Mouse (Mus musculus): ENCODE data around the gene Ajuba.
"Not testable (repeated sequence)": the region's sequence is repeated elsewhere in the genome, so short reads cannot be mapped to it uniquely, and the experiment has no call there.

Ajuba gene

DNA sequence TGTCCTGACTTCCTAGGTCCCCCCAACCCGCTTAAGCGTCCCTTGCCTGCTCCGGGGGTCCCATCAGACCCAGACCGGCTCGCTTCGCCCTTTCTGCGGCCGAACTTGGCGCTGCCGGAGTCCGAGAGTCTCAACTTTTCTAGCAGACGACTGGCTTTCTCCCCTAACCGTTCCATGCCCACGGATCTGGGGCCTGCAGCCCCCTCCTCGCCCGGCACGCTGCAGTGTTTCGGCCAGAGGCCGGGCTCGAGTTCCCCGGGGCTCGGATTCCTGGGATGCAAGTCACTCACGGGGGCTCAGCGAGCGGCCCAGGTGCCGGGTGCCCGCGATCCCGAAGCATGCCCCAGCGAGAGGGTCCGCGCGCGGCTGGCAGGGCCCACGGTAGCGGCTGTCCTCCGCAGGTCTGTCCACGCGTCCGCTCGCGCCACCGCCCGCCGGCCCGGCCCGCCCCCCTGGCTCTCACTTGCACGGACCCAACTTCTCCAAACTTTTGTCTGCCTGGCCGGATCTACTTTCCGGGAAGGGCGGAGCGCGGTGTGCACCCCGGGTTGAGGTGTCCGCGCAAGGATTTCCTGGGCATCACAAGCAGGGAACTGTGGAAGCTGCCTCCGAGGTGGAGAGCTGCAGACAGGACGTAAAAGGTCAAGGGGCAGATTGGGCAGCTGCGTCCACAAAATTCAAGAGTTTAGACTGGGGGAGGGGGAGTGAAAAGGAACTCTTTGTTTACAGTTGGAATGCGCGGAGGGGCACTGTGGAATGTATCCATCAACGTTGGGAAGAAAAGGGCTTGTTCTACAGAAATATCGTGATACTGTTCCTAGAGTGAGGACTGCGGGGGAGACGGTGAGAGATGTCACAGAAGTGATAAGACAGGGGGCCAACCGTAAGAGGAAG is at the start of gene Ajuba:
Gene Ajuba, minus strand, starts transcription at position 470 of the 894 bp plus-strand sequence.
- in situ Hi-C loops (cut with MboI, MseI) = no loop called here

DNA sequence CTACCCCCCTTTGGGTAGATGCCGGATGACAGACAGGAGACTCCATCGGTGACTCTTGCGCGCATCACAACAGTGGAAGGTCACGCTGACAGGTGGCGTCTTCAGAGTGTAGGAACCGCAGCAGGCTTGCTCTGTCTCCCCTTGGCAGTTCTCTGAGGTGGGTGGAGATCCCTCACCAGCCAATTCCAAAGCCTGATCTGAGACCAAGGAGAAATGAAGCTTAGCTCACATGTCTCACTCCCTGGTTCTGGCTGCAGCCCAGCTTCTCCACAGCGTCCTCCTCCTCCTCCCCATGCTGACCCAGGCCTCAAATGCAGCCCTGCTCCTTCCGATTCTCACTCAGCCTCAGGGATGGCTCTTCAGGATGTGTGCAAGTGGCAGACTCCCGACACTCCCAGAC is 47.6 kb upstream of the Ajuba start:
- in situ Hi-C loops (cut with MboI, MseI) = no loop called here

GRCm38 (mm10) chr14:54623334-54623733 is 46.0 kb upstream of the Ajuba start:
- in situ Hi-C loops (cut with MboI, MseI) = no loop called here

GRCm38 (mm10) chr14:54621133-54621532 is 43.8 kb upstream of the Ajuba start, which contains the start of gene Psmb11:
Psmb11 (plus strand) TSS chr14:54621433.
- in situ Hi-C loops (cut with MboI, MseI) = no loop called here

DNA sequence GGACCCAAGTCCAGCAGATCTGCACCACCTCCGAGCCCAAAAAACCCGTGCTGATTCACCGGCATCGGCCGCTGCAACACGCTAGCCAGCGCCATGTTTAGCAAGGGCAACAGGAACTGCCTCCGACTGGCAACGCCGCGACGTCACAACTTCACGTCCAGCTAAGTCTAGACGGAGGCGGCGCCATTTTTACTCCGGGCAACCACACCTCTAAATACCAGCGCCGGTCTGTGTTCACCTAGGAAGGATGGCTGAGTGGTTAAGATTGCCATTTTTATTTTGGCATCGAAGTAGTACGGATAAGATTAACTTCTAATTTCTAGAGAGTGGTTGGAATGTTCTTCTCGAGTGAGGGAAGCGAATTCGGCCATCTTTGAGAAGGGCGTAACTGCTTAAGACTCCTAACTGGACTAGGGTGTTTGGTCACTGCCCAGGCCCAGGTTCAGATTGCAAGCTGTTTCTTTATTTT is 40.6 kb upstream of the Ajuba start, which contains the start of gene Psmb5:
Gene Psmb5, minus strand, starts transcription at position 126 of the 469 bp plus-strand sequence.
- in situ Hi-C loops (cut with MboI, MseI) = no loop called here

- in situ Hi-C loops (cut with MboI, MseI) = no loop called here
These were observed 40.0 kb upstream of the Ajuba start for GRCm38 (mm10) chr14:54617152-54617896.

DNA sequence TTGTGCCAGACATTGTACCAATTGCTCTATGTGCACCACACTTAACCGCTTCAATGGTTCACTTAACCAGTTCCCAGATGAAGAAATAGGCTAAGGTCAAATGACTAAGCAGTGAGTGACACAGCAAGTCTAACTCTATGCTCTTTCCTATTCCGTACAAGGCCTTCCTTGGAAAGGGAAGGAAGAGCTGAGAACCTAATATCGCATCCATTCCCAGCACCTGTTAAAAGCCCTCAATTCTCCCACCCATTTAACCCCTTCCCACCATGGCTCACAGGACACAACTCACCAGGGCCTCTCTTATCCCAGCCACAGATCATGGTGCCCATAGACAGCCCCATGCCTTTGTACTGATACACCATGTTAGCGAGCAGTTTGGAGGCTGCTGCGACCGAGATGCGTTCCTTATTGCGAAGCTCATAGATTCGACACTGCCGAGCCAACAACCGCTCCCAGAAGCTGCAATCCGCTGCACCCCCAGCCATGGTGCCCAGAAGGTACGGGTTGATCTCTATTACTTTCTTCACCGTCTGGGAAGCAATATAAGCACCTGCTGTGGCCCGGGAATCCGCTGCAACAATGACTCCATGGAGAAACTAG is 39.0 kb upstream of the Ajuba start:
- in situ Hi-C loops (cut with MboI, MseI) = no loop called here

DNA sequence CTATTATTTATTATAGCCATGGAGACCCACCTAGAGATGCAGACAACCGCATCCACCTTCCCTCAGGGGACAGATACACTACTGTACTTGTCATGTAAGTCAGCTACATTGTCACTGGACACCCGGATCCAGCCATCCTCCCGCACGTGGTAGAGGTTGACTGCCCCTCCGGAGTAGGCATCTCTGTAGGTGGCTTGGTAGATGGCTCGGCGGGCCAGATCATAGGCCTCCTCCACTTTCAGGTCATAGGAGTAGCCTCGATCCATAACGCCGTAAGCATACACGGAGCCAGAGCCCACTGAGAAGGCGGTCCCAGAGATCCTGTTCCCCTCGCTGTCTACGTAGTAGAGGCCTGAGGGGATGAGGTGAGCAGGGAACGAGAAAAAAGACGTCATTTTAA is 36.8 kb upstream of the Ajuba start:
- in situ Hi-C loops (cut with MboI, MseI) = not testable (repeated sequence)

GRCm38 (mm10) chr14:54610648-54611047 is 33.3 kb upstream of the Ajuba start:
- in situ Hi-C loops (cut with MboI, MseI) = no loop called here

GRCm38 (mm10) chr14:54609962-54610361 is 32.6 kb upstream of the Ajuba start:
- in situ Hi-C loops (cut with MboI, MseI) = no loop called here

DNA sequence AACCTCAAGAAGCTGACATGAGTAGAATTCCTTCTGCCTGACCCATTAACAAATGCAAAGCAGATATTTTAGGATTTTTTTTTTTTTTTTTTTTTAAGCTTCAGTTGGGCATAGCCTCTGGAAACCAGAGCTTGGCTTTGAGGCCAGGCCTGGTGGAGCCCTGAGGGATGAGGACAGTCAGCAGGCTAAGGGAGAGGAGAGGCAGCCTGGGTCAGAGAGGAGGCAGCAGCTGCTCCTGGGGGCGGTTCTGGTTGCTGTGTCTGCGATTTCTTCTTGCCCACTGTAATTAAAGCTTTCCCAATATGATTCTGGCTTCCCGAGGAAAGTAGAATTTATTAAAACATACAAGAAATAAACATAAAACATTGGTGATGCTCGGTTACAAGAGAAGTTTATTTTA is 31.9 kb upstream of the Ajuba start:
- in situ Hi-C loops (cut with MboI, MseI) = no loop called here

DNA sequence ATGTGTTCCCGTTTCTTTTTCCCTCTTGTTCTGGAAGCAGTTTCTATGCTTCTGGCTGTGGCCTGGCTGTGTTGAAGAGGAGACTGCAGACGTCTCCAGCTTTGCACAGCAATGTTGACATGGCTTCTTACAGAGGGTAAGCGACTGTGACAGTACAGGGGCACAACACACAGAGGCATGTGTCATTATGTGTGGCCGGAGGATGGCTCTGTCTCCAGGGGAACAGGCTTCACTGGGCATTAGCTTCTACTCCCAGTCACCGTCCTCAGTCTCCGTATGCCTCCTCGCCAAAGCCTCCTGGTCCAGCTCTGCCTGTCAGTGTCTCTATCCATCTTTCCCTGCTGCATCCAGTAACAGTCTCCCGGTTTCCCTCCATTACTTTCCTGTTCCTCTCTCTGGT is 29.9 kb upstream of the Ajuba start:
- in situ Hi-C loops (cut with MboI, MseI) = no loop called here

DNA sequence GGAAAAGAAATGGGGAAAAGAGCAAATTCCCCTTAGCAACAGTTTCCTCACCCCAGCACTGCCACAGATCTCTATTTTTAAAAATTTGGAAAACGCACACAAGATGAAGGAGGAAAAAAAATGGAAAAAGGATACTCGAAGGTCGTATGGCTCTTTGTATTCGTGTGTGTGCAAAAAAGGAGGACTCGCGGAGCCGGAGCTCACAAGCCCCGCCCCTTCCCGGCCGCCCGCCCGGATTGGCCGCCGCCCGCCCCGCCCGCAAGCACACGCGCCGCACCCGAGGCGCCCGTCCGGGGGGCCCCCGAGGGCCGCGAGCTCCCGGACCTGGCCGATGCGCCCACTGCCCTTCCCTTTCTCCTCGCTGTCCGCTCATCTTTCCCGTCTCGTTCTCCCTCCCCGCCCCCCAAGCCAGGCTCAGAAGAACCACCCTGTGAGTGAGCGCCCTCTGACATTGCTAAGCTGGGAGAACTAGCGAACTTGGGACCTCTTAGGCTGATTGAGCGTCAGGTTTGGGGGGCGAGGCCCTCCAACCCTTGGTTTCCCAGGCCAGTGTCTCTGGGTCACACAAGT is 28.5 kb upstream of the Ajuba start, which contains the start of gene 4931414P19Rik:
Gene 4931414P19Rik, minus strand, starts transcription at position 242 of the 570 bp plus-strand sequence.
- in situ Hi-C loops (cut with MboI, MseI) = no loop called here

GRCm38 (mm10) chr14:54603686-54604085 is 26.3 kb upstream of the Ajuba start:
- in situ Hi-C loops (cut with MboI, MseI) = no loop called here

- in situ Hi-C loops (cut with MboI, MseI) = no loop called here
These were observed 25.8 kb upstream of the Ajuba start for GRCm38 (mm10) chr14:54603038-54603654.

DNA sequence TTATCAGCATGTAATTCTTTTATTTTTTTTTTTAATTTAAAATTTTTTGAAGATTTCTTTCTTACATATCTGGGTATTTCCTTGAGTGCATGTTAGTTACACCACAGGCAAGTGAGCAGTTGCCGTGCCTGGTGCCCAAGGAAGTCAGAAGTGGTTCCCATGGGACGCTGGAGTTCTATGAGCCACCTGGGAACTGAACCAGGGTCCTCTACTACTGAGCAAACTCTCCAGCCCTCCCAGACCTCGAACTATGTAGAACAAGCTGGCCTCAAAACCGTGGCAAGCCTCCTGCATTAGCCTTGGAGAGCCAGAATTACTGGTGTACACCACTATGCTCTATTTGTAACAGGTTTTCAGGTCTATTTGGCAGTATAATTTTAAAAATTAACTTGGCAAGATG is 25.3 kb upstream of the Ajuba start:
- in situ Hi-C loops (cut with MboI, MseI) = no loop called here

DNA sequence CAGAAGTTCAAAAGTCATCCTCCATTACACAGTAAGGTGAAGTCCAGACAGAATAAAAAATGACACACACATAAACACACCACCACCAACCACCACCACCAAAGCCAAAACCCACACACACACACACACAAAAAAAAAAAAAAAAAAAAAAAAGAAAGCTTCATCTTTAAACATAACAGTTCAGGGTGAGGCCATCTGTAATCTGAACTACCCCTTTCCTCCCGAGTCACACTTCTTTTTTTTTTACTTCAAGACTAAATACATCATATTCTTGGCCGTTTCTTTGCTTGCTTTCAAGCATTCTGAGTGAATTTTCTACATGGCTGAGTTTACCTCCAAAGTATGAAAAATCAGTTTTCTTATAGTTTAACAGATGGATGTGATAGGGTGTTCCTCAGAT is 24.2 kb upstream of the Ajuba start:
- in situ Hi-C loops (cut with MboI, MseI) = no loop called here

GRCm38 (mm10) chr14:54597084-54597483 is 19.7 kb upstream of the Ajuba start:
- in situ Hi-C loops (cut with MboI, MseI) = loop anchor here (5.0 kb wide), 1 partner anchor 80 kb away; the partner anchor contains the start of gene Prmt5

DNA sequence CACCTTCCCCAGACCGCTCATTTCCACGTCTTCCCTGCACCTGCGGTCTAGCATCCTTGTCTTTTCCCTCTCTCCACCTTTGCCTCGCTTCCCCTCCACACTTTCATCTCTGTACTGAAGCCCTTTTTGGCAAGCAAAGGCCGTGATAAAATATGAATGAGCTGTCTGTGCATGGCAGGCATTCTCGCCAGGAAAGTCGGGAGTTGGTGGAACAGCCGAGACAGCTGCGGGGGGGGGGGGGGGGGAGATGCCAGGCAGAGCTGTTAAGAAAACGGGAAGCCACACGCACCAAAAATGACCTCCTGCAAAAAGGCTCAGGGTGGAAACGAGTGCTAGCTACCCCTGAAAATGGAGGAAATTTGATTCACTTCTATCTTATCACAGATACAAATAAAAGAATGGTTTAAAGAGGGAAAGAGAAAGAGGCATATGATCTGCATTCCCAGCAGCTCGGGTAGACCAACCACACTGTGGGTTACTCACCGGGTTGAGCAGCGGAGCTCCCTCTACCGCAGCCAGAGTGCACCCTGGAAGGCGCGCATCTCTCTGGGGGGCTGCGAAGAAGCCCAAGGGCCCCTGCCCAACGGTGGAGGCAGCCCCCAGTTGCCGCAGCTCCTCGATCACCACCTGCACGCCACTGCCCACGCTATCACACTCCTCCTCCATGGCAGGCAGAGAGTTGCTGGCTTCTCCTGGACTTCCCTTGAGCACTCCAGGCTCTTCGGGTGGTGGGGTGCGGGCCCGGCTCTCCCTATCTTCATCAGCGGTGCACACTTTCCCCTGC is 17.5 kb upstream of the Ajuba start:
- in situ Hi-C loops (cut with MboI, MseI) = loop anchor here (5.0 kb wide), 1 partner anchor 78 kb away; the partner anchor contains the start of gene Prmt5

- in situ Hi-C loops (cut with MboI, MseI) = no loop called here
These were observed 16.7 kb upstream of the Ajuba start for GRCm38 (mm10) chr14:54594055-54594454.
